In the genomic region with DNA sequence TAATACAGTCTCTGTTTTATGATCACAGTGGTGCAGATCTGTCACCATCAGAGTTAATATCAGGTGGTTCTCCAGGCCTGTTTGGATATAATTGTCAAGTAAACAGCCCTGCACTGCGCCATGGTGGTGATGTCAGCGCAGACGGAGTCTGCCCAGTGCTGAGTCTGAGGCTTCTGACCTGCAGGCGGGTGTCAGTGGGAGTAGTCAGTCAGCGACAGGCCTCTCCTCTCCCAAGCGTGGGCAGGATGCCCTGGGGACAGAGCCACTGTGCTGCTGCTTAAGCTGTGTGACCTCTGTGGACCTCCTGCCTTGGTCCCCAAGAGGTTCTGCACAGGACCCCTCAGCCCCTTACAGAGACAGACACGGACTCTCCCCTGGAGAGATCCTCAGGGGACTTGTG, we compare ENCODE assay signal across 8 mouse cellular contexts. TPM values are rescaled to one million over a fixed set of nuclear protein-coding genes. Genes with fewer than 3 reads are reported as not detected.
DNase-seq lines count a peak whose midpoint lies in the region; ATAC-seq lines count a peak whose summit lies in the region.

No protein-coding gene starts in this region.

- H3K9me3 ChIP-seq in forebrain, embryonic 15.5 days = no peaks in the 10 kb centered on the region

- peaks cover 11% of the 10 kb centered on the region for H3K4me1 ChIP-seq in forebrain, embryonic 15.5 days

- intact Hi-C loops in heart, postnatal 14 days (cut with DNase I) = loop anchor here (5.0 kb wide), 3 partner anchors 53 to 153 kb away; partner anchors contain the start of gene Traf3

- peaks cover 3% of the 10 kb centered on the region; the same call in 1 of the 2 replicates for H3K36me3 ChIP-seq in forebrain, embryonic 15.5 days

- H3K27ac ChIP-seq in forebrain, embryonic 15.5 days (replicated peaks) = no peak overlapping the region

- no peak overlapping the region for H3K4me2 ChIP-seq in forebrain, embryonic 15.5 days (replicated peaks)

- 78% methylated on average over 7 of the region's 7 CpGs for WGBS in forebrain, embryonic 15.5 days

- ATAC-seq in forebrain, embryonic 15.5 days (replicated peaks) = no peak

- peak; percentile 15 for DNase-seq in gastrocnemius, adult 18-20 months (ENCODE audit: low spot score)
- DNase-seq in gastrocnemius, postnatal 4 days (ENCODE audit: low spot score in 2 of 2) = no peak
- DNase-seq in adipocyte (ENCODE audit: low spot score) (peak; percentile 10), MN1 (ENCODE audit: low spot score) (no peak)
- peak; percentile 24 to 46 for DNase-seq in heart, postnatal 14 days
- DNase-seq in kidney, postnatal 25 days = peak; percentile 21 to 53
- no peak for DNase-seq in embryo, embryonic 10 days (ENCODE audit: low spot score)

- H3K9ac ChIP-seq in forebrain, embryonic 15.5 days (replicated peaks) = no peak overlapping the region

- H3K4me3 ChIP-seq in forebrain, embryonic 15.5 days = no peak overlapping the region

- H3K27me3 ChIP-seq in forebrain, embryonic 15.5 days = no peaks in the 10 kb centered on the region

RNA-seq across cellular contexts. Expression of gene Rcor1, which starts 50.0 kb away (rescaled TPM):
- total RNA-seq in gastrocnemius, adult 18-20 months (2021) = 1 to 10 TPM; 6.1 to 8.1 TPM
- total RNA-seq in gastrocnemius, postnatal 4 days (2021) = 10 to 100 TPM; 27.1 to 27.2 TPM
- total RNA-seq in heart, postnatal 14 days (2021) = 10 to 100 TPM; 22.0 to 22.3 TPM
- 8.1 and 8.4 TPM in 2 replicates for polyA plus RNA-seq in forebrain, embryonic 15.5 days (2015; fragmentation: Nextera tagmentation; extraction: Ambion mirVana)

Comparison
In these comparisons a context has a peak if more than half of its experiments do, and no peak if none do; other contexts are left out.
1. DNase-seq: peak in gastrocnemius, adult 18-20 months (single experiment), adipocyte (single experiment), heart, postnatal 14 days (2 of 2) and kidney, postnatal 25 days (2 of 2); none in gastrocnemius, postnatal 4 days (0 of 2), MN1 (single experiment) and embryo, embryonic 10 days (single experiment).